Mouse (Mus musculus): ENCODE measurements around the gene Ntpcr.

Ntpcr gene

GRCm38 (mm10) chr8:125729746-125730145 lies at the start of gene Ntpcr:
Gene Ntpcr (plus strand): TSS chr8:125729963.
- DNase-seq (ENCODE audit: low spot score in 2 of 2) = no peak

- DNase-seq (ENCODE audit: low spot score in 2 of 2) = no peak
These were observed 48.8 kb upstream of the Ntpcr start for GRCm38 (mm10) chr8:125680851-125681408.

DNA sequence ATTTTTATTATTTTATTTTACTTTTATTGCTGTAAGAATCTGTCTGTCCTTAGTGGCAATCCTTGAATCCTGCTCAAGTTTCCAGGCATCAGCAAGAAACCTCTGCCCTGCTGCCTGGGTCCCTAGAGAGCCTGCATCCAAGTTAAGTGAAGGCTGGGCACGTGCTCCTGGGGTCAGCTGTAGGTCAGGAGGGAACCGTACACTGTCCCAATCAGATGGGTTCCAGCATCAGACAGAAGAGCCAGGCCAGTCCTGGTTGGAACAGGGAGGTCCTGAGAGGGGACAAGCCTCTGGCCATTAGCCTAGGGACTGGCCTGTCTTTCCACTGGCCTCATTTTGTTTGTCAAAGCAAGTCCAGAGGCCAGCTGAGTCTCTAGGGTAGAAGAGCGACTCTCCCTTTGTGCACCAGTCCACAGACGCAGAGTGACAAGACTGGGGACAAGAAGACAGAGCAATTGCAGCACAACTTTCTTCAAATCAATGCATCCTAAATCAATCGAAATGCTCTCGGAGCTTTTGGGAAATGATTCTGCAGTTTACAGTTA lies 44.5 kb upstream of the Ntpcr start:
- no peak for DNase-seq (ENCODE audit: low spot score in 2 of 2)

DNA sequence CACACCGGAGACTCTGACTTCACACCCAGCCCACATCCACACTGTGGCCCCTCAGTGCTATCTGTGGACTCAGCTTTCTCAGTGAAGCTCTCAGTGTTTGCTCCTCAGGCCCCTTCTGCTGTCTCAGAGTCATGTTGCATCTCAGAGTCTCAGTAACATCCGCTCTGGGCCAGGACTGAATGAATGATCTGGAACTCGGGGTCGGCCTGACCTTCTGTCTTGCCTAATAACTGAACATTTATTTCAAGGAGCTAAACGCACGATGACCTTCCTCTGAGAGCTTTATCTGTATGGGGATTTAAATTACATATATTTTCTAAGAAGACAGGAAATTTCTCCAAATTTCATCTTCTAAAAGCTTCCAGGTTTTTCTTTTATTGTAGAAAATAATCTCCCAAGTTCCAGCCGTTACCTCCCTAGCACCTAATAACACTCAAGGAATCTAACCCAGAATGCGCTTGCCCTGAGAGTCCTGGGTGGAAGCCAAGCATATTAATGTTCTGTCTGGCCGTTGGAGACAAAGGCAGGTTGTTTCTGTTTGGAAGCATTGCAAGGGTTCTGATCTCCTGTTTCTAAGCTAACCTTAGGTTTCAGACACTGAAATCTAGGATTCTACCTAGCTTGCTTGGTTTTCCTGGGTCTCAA lies 43.4 kb upstream of the Ntpcr start:
- DNase-seq (ENCODE audit: low spot score in 2 of 2) = no peak

DNA sequence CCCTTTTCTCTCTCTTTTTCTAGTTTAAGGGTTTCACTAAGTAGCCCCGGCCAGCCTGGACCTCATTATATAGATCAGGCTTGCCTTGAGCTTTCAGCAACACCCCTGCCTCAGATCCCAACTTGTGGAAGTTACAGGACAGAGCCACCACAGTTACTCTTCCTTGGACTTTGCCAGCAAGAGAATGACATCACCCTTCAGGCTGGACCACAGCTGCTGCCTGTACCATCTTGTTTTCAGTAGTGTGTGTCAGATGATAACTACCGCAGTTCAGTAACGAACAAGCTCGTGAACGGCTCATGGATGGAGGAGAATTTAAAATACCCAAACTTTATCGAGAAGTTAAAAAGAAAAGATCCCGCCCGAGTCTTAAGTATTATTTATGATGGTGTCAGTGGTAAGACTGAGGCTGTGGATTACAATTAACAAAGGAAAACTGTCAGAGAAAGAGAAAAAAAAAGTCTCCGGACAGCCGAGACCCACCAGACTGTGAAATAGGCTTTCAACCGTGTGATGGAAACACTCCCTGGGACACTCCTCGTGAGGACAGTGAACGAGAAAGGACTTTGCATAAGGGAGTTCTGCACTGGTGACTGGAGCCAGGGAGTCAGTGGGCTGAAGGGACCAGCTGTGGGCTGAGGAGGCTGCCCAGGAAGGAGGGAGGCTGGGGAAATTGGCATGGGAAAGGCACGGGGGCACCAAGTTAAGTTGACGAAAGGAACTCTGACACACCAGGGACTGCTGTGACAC lies 39.4 kb upstream of the Ntpcr start:
- DNase-seq (ENCODE audit: low spot score in 2 of 2) = no peak

DNA sequence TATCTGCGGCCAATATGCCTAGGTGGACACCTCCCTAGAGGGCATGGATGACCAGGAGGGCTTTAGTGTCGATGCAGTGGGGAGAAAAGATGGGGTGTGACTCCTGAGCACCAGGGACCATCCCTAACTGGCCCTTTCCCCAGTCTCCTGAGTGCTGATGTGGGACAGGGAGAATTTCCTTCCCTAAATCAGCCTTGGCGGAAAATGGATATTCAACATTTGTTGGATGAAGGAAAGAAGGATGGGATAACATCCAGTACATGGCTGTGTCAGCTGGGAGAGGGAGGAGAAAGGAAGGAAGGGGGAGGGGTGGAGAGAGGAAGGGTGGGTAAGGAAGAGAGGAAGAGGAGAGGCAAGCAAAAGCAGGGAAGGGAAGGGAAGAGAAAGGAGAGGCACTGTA lies 38.8 kb upstream of the Ntpcr start:
- DNase-seq (ENCODE audit: low spot score in 2 of 2) = no peak

- DNase-seq (ENCODE audit: low spot score in 2 of 2) = no peak
These were observed 37.3 kb upstream of the Ntpcr start for GRCm38 (mm10) chr8:125692447-125692846.

DNA sequence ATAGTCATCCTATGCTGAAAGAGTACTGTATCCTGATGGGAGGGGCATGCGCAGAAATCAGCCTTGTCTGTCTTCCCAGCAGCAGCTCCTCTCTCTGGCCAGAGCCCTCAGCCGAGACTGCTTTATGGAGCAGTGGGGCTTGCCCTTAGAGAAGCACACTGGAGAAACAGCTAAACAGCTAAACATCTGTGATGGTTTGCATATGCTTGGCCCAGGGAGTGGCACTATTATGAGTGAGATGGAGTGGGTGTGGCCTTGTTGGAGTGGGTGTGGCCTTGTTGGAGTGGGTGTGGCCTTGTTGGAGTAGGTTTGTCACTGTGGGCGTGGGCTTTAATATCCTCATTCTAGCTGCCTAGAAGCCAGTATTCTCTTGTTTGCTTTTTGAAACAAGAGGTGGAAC lies 36.6 kb upstream of the Ntpcr start:
- DNase-seq (ENCODE audit: low spot score in 2 of 2) = no peak

DNA sequence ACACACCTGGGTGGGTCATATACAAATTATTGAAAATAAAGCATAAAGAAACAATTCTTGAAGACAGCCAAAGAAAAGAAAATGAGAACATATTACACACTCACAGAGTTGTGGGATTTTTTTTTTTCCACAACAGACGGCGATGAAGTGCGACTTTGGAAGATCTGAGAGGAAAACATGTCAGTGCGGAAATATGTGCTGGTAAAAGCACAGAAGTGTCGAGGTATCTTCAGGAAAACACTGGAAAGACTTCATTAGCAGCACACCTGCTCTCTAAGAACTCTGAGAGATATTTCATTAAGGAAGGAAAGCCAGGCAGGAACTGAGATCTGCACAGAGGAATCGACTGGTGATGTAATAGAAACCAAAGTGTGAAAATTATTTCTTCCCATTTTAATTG lies 33.8 kb upstream of the Ntpcr start:
- no peak for DNase-seq (ENCODE audit: low spot score in 2 of 2)

- DNase-seq (ENCODE audit: low spot score in 2 of 2) = no peak
These were observed 30.3 kb upstream of the Ntpcr start for GRCm38 (mm10) chr8:125699391-125700025.

DNA sequence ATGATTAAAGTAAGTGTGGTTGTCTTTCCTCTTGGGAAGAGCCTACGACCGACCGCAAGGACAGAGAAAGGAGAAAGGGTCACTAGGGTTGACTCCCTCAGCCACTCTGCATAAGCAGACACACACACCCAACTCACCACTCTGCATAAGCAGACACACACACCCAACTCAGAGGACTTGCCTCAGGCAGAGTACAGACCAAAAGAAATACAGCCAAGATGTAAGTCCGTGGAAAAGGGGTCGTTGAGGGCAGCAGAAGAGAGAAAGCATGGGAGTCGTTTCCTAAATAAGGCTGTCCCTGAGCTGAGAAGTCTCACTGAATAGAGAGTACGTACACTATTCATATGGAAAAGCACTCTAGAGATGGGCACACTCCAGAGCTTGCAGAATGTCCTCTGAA lies 29.4 kb upstream of the Ntpcr start:
- DNase-seq (ENCODE audit: low spot score in 2 of 2) = no peak

DNA sequence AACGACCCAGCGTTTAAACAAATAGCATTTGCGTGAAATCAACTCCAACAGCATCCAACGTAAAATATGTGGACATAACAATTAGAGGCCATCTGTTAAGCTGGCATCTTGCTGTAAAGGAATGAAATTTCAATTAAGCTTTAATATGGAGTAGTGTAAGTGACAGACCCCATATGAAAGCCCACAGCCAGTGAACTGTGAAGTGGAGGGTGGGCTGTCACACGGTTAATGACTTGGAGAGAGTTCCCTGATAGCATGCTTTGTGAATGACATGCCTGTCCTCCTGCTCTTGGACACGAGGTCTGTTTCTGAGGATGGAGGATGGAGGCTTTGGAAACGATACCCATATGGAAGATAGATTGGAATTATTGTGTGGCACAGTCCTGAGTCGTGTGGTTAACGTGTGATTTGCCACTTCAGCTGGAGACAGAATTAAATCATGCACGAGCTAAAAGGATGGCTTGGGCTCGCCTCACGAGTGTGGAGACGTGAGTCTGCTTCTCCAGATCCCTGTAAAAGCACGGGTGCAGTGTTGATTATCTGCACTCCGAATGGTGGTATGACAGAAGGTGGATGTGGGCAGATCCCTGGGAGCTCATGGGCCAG lies 26.8 kb upstream of the Ntpcr start:
- DNase-seq (ENCODE audit: low spot score in 2 of 2) = no peak

DNA sequence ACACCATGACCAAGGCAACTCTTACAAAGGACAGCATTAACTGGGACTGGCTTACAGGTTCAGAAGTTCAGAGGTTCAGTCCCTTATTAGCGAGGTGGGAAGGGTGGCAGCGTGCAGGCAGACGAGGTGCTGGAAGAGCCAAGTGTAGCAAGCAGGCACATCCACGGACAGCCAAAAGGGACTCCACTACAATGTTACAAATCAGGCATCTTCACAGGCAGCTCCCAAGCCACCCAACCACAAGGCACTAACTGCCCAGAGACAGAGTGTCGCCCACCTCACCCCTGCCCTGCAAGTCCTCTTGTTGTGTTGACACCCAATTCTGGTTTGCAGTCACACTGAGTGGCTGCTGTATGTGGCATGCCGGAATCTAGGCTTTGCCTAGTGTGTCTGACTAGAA lies 25.3 kb upstream of the Ntpcr start:
- DNase-seq (ENCODE audit: low spot score in 2 of 2) = no peak

GRCm38 (mm10) chr8:125705816-125706215 lies 23.9 kb upstream of the Ntpcr start:
- no peak for DNase-seq (ENCODE audit: low spot score in 2 of 2)

DNA sequence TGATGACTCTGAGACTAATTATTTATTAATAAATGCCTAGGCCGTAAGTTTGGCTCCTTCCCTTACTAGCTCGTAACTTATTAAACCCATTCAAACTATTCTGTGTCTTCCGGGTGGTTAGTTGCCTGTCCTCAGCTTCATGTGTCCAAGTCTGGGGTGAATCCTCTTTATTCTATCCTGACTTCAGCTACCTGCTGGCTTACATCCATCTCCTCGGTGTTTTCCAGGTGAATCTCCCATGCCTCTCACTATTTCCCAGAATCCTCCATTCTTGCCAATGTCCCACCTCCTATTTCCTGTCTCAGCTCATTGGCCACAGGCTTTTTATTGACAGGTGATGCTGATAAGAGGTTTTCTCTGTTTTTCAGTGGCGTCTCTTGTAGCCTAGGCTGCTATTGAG lies 20.6 kb upstream of the Ntpcr start:
- no peak for DNase-seq (ENCODE audit: low spot score in 2 of 2)

GRCm38 (mm10) chr8:125711514-125711913 lies 18.2 kb upstream of the Ntpcr start:
- DNase-seq (ENCODE audit: low spot score in 2 of 2) = no peak

GRCm38 (mm10) chr8:125716211-125716610 lies 13.6 kb upstream of the Ntpcr start:
- DNase-seq (ENCODE audit: low spot score in 2 of 2) = no peak

DNA sequence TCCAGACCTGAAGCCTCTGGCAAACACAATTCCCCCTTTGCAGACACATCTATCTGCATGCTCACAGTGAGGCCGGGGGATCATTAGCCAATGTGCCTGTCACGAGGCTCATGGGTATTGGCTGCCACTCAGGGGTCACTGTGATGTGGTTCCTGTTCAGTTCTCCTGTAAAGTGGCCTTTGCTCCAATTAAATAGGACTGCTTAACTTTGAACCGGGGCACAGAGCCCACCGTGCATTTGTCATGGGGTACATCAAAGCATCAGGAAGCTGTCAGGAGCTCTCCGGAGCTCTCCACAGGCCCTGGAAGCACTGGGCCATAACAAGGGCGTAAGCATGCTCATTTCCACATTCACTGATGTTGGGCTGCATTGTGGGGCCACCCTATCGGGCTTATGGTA lies 13.2 kb upstream of the Ntpcr start:
- no peak for DNase-seq (ENCODE audit: low spot score in 2 of 2)

- DNase-seq (ENCODE audit: low spot score in 2 of 2) = no peak
These were observed 10.8 kb upstream of the Ntpcr start for GRCm38 (mm10) chr8:125718914-125719313.

DNA sequence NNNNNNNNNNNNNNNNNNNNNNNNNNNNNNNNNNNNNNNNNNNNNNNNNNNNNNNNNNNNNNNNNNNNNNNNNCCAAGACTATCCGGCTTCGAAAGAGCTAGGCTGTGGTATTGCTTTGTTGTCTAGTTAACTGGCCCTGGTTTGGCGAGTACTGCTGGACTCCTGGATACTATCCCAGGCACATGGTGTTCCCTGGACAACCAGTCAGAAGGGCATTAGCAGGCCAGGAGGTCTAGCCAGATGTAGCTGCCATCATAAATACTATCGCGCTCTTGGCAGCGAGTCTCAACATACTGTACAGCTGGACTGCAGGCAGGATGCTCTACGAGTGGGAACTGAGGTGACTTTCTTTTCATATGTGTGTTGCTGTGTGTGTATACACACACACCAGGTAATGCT lies 7.1 kb upstream of the Ntpcr start:
- DNase-seq (ENCODE audit: low spot score in 2 of 2) = no peak

GRCm38 (mm10) chr8:125723437-125723836 lies 6.3 kb upstream of the Ntpcr start:
- DNase-seq (ENCODE audit: low spot score in 2 of 2) = no peak
